Mouse (Mus musculus) kidney, adult 8-10 months (tissue): ENCODE measurements around the gene Pip5k1b.

ENCODE experiments used
- DNase-seq, 2 experiments: peaks; one replicate each; pipeline ENCODE4 v3.0.0; 2022

Gene Pip5k1b

GRCm38 (mm10) chr19:24542293-24542675 is 13.4 kb downstream of the Pip5k1b start:
- no peak for DNase-seq

GRCm38 (mm10) chr19:24541669-24542292 is 13.9 kb downstream of the Pip5k1b start:
- no peak for DNase-seq

GRCm38 (mm10) chr19:24540952-24541668 is 14.6 kb downstream of the Pip5k1b start:
- DNase-seq, result no peak

GRCm38 (mm10) chr19:24539041-24539440 is 16.6 kb downstream of the Pip5k1b start:
- DNase-seq, result no peak

GRCm38 (mm10) chr19:24538181-24538580 is 17.5 kb downstream of the Pip5k1b start:
- DNase-seq, result no peak

GRCm38 (mm10) chr19:24537691-24538090 is 18.0 kb downstream of the Pip5k1b start:
- DNase-seq, result no peak

- no peak for DNase-seq
These were observed 18.8 kb downstream of the Pip5k1b start for GRCm38 (mm10) chr19:24536920-24537319.

GRCm38 (mm10) chr19:24536280-24536679 is 19.4 kb downstream of the Pip5k1b start:
- DNase-seq, result no peak

- DNase-seq, result no peak
These were observed 20.5 kb downstream of the Pip5k1b start for GRCm38 (mm10) chr19:24535161-24535560.

GRCm38 (mm10) chr19:24534733-24535132 is 20.9 kb downstream of the Pip5k1b start:
- DNase-seq, result no peak

GRCm38 (mm10) chr19:24528910-24529561 is 26.6 kb downstream of the Pip5k1b start:
- peak in 1 of 2 experiments; percentile 26 for DNase-seq

- DNase-seq, result no peak
These were observed 27.4 kb downstream of the Pip5k1b start for GRCm38 (mm10) chr19:24528129-24528730.

GRCm38 (mm10) chr19:24527613-24527948 is 28.1 kb downstream of the Pip5k1b start:
- DNase-seq, result no peak

- no peak for DNase-seq
These were observed 28.7 kb downstream of the Pip5k1b start for GRCm38 (mm10) chr19:24526731-24527612.

GRCm38 (mm10) chr19:24523476-24524313 is 32.0 kb downstream of the Pip5k1b start:
- DNase-seq, result no peak

GRCm38 (mm10) chr19:24521997-24522396 is 33.7 kb downstream of the Pip5k1b start:
- no peak for DNase-seq

GRCm38 (mm10) chr19:24521146-24521545 is 34.5 kb downstream of the Pip5k1b start:
- DNase-seq, result no peak

- no peak for DNase-seq
These were observed 35.8 kb downstream of the Pip5k1b start for GRCm38 (mm10) chr19:24519732-24520409.

- no peak for DNase-seq
These were observed 37.3 kb downstream of the Pip5k1b start for GRCm38 (mm10) chr19:24518384-24518783.

- DNase-seq, result no peak
These were observed 38.6 kb downstream of the Pip5k1b start for GRCm38 (mm10) chr19:24517057-24517456.

GRCm38 (mm10) chr19:24515941-24516340 is 39.7 kb downstream of the Pip5k1b start:
- DNase-seq, result no peak
